Mouse (Mus musculus) intestine, embryonic 14.5 days (tissue): ENCODE measurements around the gene Dnajc19. TPM values are rescaled to one million over a fixed set of nuclear protein-coding genes. Genes with fewer than 3 reads are reported as not detected.

ENCODE experiments used
- ATAC-seq: fragments of 200-750 bp; cut with Nextera tagmentation; replicated peaks from 2 replicates; pipeline ENCODE4 v1.8.0; 2017; ENCODE audit warnings: low read depth, moderate number of reproducible peaks, moderate TSS enrichment, moderate library complexity; ENCODE audit not compliant: low FRiP score, low TSS enrichment
- DNase-seq: peaks from one replicate; pipeline ENCODE4 v3.0.0-alpha.2; 2018; ENCODE audit warnings: low spot score
- H3K27ac ChIP-seq: fragments of 300-500 bp; sonication (generic); 2 replicates; pipeline ENCODE4 v1.5.1; 2014; ENCODE audit warnings: low read depth, mild to moderate bottlenecking, control low read depth
- H3K27me3 ChIP-seq: fragments of 300-500 bp; sonication (generic); replicated peaks from 2 replicates; pipeline ENCODE4 v1.6.1; 2014; ENCODE audit warnings: low read length, control low read depth; ENCODE audit not compliant: control insufficient read depth, insufficient read depth
- H3K36me3 ChIP-seq: fragments of 300-500 bp; sonication (generic); 2 replicates; pipeline ENCODE4 v1.6.1; 2014; ENCODE audit warnings: low read length, control low read depth; ENCODE audit not compliant: control insufficient read depth, insufficient read depth
- H3K4me1 ChIP-seq: fragments of 300-500 bp; sonication (generic); replicated peaks from 2 replicates; pipeline ENCODE4 v1.6.1; 2014; ENCODE audit warnings: low read length, control low read depth, mixed read lengths; ENCODE audit not compliant: control insufficient read depth, insufficient read depth
- H3K4me2 ChIP-seq: fragments of 300-500 bp; sonication (generic); 2 replicates; pipeline ENCODE4 v1.6.1; 2014; ENCODE audit warnings: low read length
- H3K4me3 ChIP-seq: fragments of 300-500 bp; sonication (generic); 2 replicates; pipeline ENCODE4 v1.5.1; 2014; ENCODE audit warnings: low read depth, low read length, control low read depth, mixed read lengths
- H3K9ac ChIP-seq: fragments of 300-500 bp; sonication (generic); 2 replicates; pipeline ENCODE4 v1.6.1; 2014; ENCODE audit warnings: mild to moderate bottlenecking, low read length
- H3K9me3 ChIP-seq: fragments of 300-500 bp; sonication (generic); 2 replicates; pipeline ENCODE4 v1.6.1; 2016; ENCODE audit warnings: low read length, control low read depth; ENCODE audit not compliant: control insufficient read depth
- WGBS: fragments of 180-500 bp; shearing (Covaris S2); extraction: QIAGEN DNeasy Blood & Tissue Kit; methylation state at CpG from one replicate; pipeline ENCODE4 v1.1.7; 2014; 5-methylcytosine and 5-hydroxymethylcytosine counted together
- polyA plus RNA-seq: library from polyadenylated mRNA; unstranded; fragments of >200 nt; fragmentation: Nextera tagmentation; extraction: Ambion mirVana; gene quantifications from 2 replicates; pipeline ENCODE4 v1.2.1, GENCODE M21; 2014

Gene Dnajc19
- polyA plus RNA-seq = 177 and 197 TPM in 2 replicates

- ATAC-seq (peak; percentile 95), DNase-seq (peak; percentile 94)
- WGBS = under 1% methylated on average over 44 of the region's 50 CpGs
- H3K4me1 ChIP-seq = peaks cover 4% of the 10 kb centered on the region; the same call in 1 of the 2 replicates
- H3K36me3 ChIP-seq = peaks cover 19% of the 10 kb centered on the region; the same call in 1 of the 2 replicates
- no peaks in the 10 kb centered on the region for H3K27me3 ChIP-seq
- H3K4me3 ChIP-seq = peak within 1 kb of the TSS; percentile 78
- H3K27ac ChIP-seq = peak within 1 kb of the TSS; percentile 64; the same call in 1 of the 2 replicates
- peak within 1 kb of the TSS; percentile 81 for H3K9ac ChIP-seq
- H3K9me3 ChIP-seq = no peaks in the 10 kb centered on the region
- peak within 1 kb of the TSS; percentile 72 for H3K4me2 ChIP-seq
Observed at GRCm38 (mm10) chr3:34080900-34081662, at the start of gene Dnajc19. Dnajc19 (minus strand) TSS chr3:34081321.

DNA sequence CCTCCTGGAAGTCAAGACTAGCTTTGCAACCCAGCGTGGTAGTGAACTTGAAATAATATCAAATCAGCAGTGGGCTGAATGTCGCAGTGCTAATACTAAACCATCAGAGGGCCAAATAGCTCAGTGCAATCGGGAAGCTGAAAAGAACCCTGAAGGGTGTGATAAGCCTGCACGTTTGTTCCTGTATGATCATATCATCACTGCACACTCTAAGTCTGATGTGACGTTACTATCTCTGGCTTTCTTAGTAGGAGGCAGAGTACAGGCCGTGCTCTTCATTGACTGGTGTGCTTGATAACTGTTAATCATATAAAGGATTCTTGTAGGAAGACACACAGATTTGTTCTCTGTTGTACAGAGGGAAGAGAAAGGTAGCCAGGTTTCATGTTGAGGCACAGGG, 48.8 kb upstream of the Dnajc19 start:
- no peak overlapping the region for H3K4me2 ChIP-seq
- H3K36me3 ChIP-seq = no peaks in the 10 kb centered on the region
- H3K9ac ChIP-seq = no peak overlapping the region
- no peak for ATAC-seq
- H3K27ac ChIP-seq = no peak overlapping the region
- H3K4me1 ChIP-seq = no peaks in the 10 kb centered on the region
- 81% methylated on average over 6 of the region's 6 CpGs for WGBS
- no peaks in the 10 kb centered on the region for H3K9me3 ChIP-seq
- no peak overlapping the region for H3K4me3 ChIP-seq
- DNase-seq = no peak
- H3K27me3 ChIP-seq = no peaks in the 10 kb centered on the region

GRCm38 (mm10) chr3:34121311-34121710, 40.2 kb upstream of the Dnajc19 start:
- WGBS = 73% methylated on average over 5 of the region's 5 CpGs
- Histone ChIP-seq H3K4me3 (no peak overlapping the region), H3K4me2 (no peak overlapping the region), H3K9ac (no peak overlapping the region), H3K27me3 (no peaks in the 10 kb centered on the region), H3K36me3 (no peaks in the 10 kb centered on the region), H3K9me3 (no peaks in the 10 kb centered on the region), H3K4me1 (no peaks in the 10 kb centered on the region), H3K27ac (no peak overlapping the region)
- ATAC-seq (no peak), DNase-seq (no peak)

- DNase-seq (no peak), ATAC-seq (no peak)
- no peak overlapping the region for H3K4me3 ChIP-seq
Observed at GRCm38 (mm10) chr3:34120791-34121190, 39.7 kb upstream of the Dnajc19 start.

GRCm38 (mm10) chr3:34119869-34120268, 38.7 kb upstream of the Dnajc19 start:
- H3K36me3 ChIP-seq = no peaks in the 10 kb centered on the region
- WGBS = 70% methylated on average over 4 of the region's 4 CpGs
- H3K9ac ChIP-seq = no peak overlapping the region
- DNase-seq (no peak), ATAC-seq (no peak)
- no peak overlapping the region for H3K4me3 ChIP-seq
- H3K27me3 ChIP-seq = no peaks in the 10 kb centered on the region
- H3K4me2 ChIP-seq = no peak overlapping the region
- no peaks in the 10 kb centered on the region for H3K9me3 ChIP-seq
- H3K27ac ChIP-seq = no peak overlapping the region
- no peaks in the 10 kb centered on the region for H3K4me1 ChIP-seq

More at GRCm38 (mm10) chr3:34120791-34121190, 39.7 kb upstream of the Dnajc19 start:
- no peak overlapping the region for H3K27ac ChIP-seq
- H3K9ac ChIP-seq = no peak overlapping the region
- H3K4me1 ChIP-seq = no peaks in the 10 kb centered on the region
- no peaks in the 10 kb centered on the region for H3K36me3 ChIP-seq
- no peak overlapping the region for H3K4me2 ChIP-seq
- no peaks in the 10 kb centered on the region for H3K27me3 ChIP-seq
- H3K9me3 ChIP-seq = no peaks in the 10 kb centered on the region
- 92% methylated on average over 3 of the region's 3 CpGs for WGBS

DNA sequence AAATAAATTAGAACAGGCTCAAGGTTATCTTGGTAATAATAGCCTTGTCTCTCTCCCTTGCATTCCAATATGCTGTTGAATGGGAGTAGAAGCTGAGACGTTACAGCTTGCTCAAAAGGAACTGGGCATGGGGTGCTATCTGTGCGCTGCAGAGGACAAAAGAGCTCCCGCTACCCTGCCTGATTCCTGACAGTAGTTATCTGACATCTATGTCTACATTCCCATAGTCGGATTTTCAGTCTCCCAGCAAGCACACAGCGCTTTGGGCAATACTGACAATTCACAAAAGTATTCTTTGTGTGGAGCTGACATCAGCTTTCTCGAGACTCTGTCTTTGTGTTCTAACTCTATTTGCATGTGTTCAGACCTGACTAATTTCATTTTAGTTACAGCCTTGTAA, 34.7 kb upstream of the Dnajc19 start:
- no peak for DNase-seq
- no peak overlapping the region for H3K4me3 ChIP-seq

DNA sequence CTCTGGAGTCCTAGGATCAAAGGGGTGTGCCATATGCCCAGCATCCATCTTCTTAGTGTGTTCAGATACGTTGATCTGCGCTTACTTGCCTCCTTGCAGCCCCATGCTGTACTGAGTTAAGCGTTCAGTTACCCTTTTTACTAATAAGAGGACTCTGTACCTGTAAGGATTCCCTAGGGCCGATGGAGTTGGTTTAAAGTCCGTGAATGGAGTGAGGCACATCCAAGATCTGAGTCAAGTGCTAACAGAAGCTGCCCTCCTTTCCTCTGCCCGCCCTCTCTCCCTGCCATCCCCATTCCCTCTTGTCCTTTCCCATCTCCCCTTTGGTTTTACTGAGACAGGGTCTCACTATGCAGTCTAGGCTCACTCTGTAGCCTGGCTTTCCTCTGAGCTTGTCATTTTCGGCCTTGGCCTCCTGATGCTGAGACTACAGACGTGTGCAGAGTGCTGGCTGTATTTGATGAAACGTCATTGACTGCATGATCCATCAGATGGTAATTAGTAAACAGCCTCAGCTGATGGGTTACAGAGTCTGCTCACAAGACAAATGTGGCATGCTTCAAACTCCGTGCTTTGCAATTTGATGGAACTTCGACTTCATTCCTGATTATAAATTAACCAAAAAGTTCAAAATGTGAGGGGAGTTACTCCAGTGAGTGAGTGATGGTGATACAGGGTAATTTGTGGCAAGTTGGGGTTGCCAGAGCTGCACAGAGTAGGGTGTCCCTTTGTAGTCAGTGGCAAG, 31.0 kb upstream of the Dnajc19 start:
- 57% methylated on average over 11 of the region's 11 CpGs for WGBS
- DNase-seq (no peak), ATAC-seq (no peak)
- no peaks in the 10 kb centered on the region for H3K36me3 ChIP-seq
- no peak overlapping the region for H3K4me3 ChIP-seq
- H3K4me1 ChIP-seq = no peaks in the 10 kb centered on the region
- H3K9ac ChIP-seq = no peak overlapping the region
- H3K9me3 ChIP-seq = no peaks in the 10 kb centered on the region
- H3K27ac ChIP-seq = no peak overlapping the region
- no peaks in the 10 kb centered on the region for H3K27me3 ChIP-seq
- H3K4me2 ChIP-seq = no peak overlapping the region

More for the DNA sequence above, 34.7 kb upstream of the Dnajc19 start:
- H3K9ac ChIP-seq = no peak overlapping the region
- no peaks in the 10 kb centered on the region for H3K9me3 ChIP-seq
- H3K27ac ChIP-seq = no peak overlapping the region
- ATAC-seq = no peak
- WGBS = 65% methylated on average over 6 of the region's 6 CpGs
- no peaks in the 10 kb centered on the region for H3K4me1 ChIP-seq
- H3K27me3 ChIP-seq = no peaks in the 10 kb centered on the region
- H3K4me2 ChIP-seq = no peak overlapping the region
- no peaks in the 10 kb centered on the region for H3K36me3 ChIP-seq

- no peak overlapping the region for H3K4me2 ChIP-seq
- peaks cover 16% of the 10 kb centered on the region; the same call in 1 of the 2 replicates for H3K27me3 ChIP-seq
- DNase-seq = no peak
- no peak overlapping the region for H3K27ac ChIP-seq
- WGBS = 77% methylated on average over 3 of the region's 3 CpGs
- H3K4me3 ChIP-seq = no peak overlapping the region
- H3K9ac ChIP-seq = no peak overlapping the region
- no peaks in the 10 kb centered on the region for H3K36me3 ChIP-seq
- no peak for ATAC-seq
- no peaks in the 10 kb centered on the region for H3K9me3 ChIP-seq
- no peaks in the 10 kb centered on the region for H3K4me1 ChIP-seq
Observed at GRCm38 (mm10) chr3:34107631-34108030, 26.5 kb upstream of the Dnajc19 start.
